ENCODE assay signal across 8 mouse cellular contexts in the genomic region with DNA sequence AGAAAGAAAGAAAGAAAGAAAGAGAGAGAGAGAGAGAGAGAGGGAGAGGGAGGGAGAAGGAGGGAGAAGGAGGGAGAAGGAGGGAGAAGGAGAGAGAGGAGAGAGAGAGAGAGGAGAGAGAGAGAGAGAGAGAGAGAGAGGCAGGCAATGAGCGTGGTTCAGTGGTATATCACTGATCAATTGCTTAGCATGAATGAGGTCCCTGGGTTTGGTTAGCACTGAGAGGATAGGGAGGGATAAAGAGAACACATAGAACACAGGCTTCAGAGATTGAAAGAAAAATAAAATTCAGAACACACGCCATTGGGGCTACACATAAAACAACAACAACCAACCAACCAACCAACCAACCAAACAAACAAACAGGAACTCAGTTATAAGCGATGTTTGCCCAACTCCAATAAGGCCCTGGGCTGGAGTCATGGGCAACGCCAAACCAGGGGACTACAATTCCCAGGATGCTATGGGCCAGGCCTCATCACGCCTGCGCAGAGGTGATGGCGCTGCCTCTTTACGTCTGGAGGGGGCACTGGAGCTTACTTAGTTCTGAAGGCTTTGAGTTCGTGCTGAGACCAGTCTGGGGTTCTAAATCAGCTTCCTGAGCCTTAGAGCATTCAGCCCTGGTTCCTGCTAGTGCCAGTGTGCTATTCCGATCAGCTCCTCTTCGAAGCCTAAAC. TPM values are rescaled to one million over a fixed set of nuclear protein-coding genes. Genes with fewer than 3 reads are reported as not detected.
DNase-seq lines count a peak whose midpoint lies in the region; ATAC-seq and TF ChIP-seq lines count a peak whose summit lies in the region.

No protein-coding gene starts in this region.

- peak; percentile 55 for TF ChIP-seq POLR2A in ES-Bruce4 (IDR thresholded peaks at IDR 0.05; ENCODE audit: insufficient read depth, low read length)
- TF ChIP-seq POLR2A in testis, adult 2 months (IDR thresholded peaks at IDR 0.05; ENCODE audit: control insufficient read depth, low read depth, low read length): peak; percentile 40; the same call in 1 of the 2 replicates

- H3K27me3 ChIP-seq in ES-Bruce4 (ENCODE audit: control insufficient read depth, insufficient read depth, low read length, poor library complexity, severe bottlenecking): no peaks in the 10 kb centered on the region
- no peaks in the 10 kb centered on the region for H3K27me3 ChIP-seq in forebrain, embryonic 14.5 days (replicated peaks; ENCODE audit: control insufficient read depth, insufficient read depth, low read length)
- no peaks in the 10 kb centered on the region for H3K27me3 ChIP-seq in liver, postnatal 0 days (ENCODE audit: insufficient read depth, low read length)
- no peaks in the 10 kb centered on the region for H3K27me3 ChIP-seq in neural tube, embryonic 14.5 days (ENCODE audit: control insufficient read depth, insufficient read depth, low read length)
- H3K27me3 ChIP-seq in testis, adult 2 months (ENCODE audit: control insufficient read depth, insufficient read depth, low read length): no peaks in the 10 kb centered on the region

- TF ChIP-seq EP300 in ES-Bruce4 (IDR thresholded peaks at IDR 0.05; ENCODE audit: insufficient read depth, low read depth, low read length): no peak
- TF ChIP-seq EP300 in liver, postnatal 0 days (IDR thresholded peaks at IDR 0.05; ENCODE audit: low read depth): no peak

- no peaks in the 10 kb centered on the region for H3K4me1 ChIP-seq in ES-Bruce4 (ENCODE audit: control insufficient read depth, insufficient read depth, low read length)
- H3K4me1 ChIP-seq in forebrain, embryonic 14.5 days (ENCODE audit: control insufficient read depth, insufficient read depth, low read length): no peaks in the 10 kb centered on the region
- H3K4me1 ChIP-seq in liver, postnatal 0 days (ENCODE audit: insufficient read depth): peaks cover 10% of the 10 kb centered on the region
- no peaks in the 10 kb centered on the region for H3K4me1 ChIP-seq in neural tube, embryonic 14.5 days (ENCODE audit: control insufficient read depth, insufficient read depth, low read length)
- H3K4me1 ChIP-seq in testis, adult 2 months (ENCODE audit: control insufficient read depth, insufficient read depth, low read length): peaks cover 15% of the 10 kb centered on the region

- peak overlapping the region; percentile 74 for H3K4me3 ChIP-seq in ES-Bruce4 (ENCODE audit: low read depth, low read length)
- peak overlapping the region; percentile 20 for H3K4me3 ChIP-seq in forebrain, embryonic 14.5 days (ENCODE audit: low read depth, low read length)
- H3K4me3 ChIP-seq in liver, postnatal 0 days (ENCODE audit: low read depth, low read length): peak overlapping the region; percentile 46
- peak overlapping the region; percentile 16; the same call in 1 of the 2 replicates for H3K4me3 ChIP-seq in neural tube, embryonic 14.5 days (ENCODE audit: low read depth, low read length)
- H3K4me3 ChIP-seq in testis, adult 2 months (ENCODE audit: control insufficient read depth, low read depth, low read length): peak overlapping the region; percentile 86

- peak overlapping the region; percentile 44 for H3K4me2 ChIP-seq in forebrain, embryonic 14.5 days (ENCODE audit: low read length)
- peak overlapping the region; percentile 82 for H3K4me2 ChIP-seq in liver, postnatal 0 days (ENCODE audit: low read depth, low read length)
- peak overlapping the region; percentile 33 for H3K4me2 ChIP-seq in neural tube, embryonic 14.5 days (ENCODE audit: low read depth, low read length)

- 0 out of 2 replicates have a peak overlapping the region, but pooled peaks have one; percentile 15 for H3K27ac ChIP-seq in ES-Bruce4 (ENCODE audit: insufficient read depth, low read length)
- H3K27ac ChIP-seq in forebrain, embryonic 14.5 days (ENCODE audit: low read depth, low read length): no peak overlapping the region
- H3K27ac ChIP-seq in liver, postnatal 0 days (ENCODE audit: low read depth): peak overlapping the region; percentile 69
- H3K27ac ChIP-seq in neural tube, embryonic 14.5 days (ENCODE audit: low read depth, low read length): no peak overlapping the region
- peak overlapping the region; percentile 81 for H3K27ac ChIP-seq in testis, adult 2 months (ENCODE audit: control insufficient read depth, insufficient read depth, low read depth, low read length)

- H3K9ac ChIP-seq in ES-Bruce4 (ENCODE audit: low read depth, poor library complexity, severe bottlenecking): no peak overlapping the region
- H3K9ac ChIP-seq in forebrain, embryonic 14.5 days (ENCODE audit: low read length): peak overlapping the region; percentile 41; the same call in 1 of the 2 replicates
- peak overlapping the region; percentile 59 for H3K9ac ChIP-seq in liver, postnatal 0 days (replicated peaks)
- no peak overlapping the region for H3K9ac ChIP-seq in neural tube, embryonic 14.5 days (replicated peaks; ENCODE audit: low read depth, low read length)

- peak; percentile 82 for DNase-seq in cerebellum, adult 11 months
- peak; percentile 95 for DNase-seq in forebrain, embryonic 14.5 days (ENCODE audit: low spot score)
- DNase-seq in heart, postnatal 14 days: peak; percentile 86 to 88
- DNase-seq in layer of hippocampus, adult 11-12 months (ENCODE audit: low spot score): peak; percentile 90
- peak; percentile 88 for DNase-seq in liver, postnatal 0 days

- intact Hi-C loops in heart, postnatal 14 days (cut with DNase I): loop anchor here (2.0 kb wide), 1 partner anchor 35 kb away; no protein-coding TSS in a partner anchor

- no peaks in the 10 kb centered on the region for H3K9me3 ChIP-seq in ES-Bruce4 (replicated peaks; ENCODE audit: control insufficient read depth, insufficient read depth, low read length, poor library complexity, severe bottlenecking)
- no peaks in the 10 kb centered on the region for H3K9me3 ChIP-seq in forebrain, embryonic 14.5 days (replicated peaks; ENCODE audit: control insufficient read depth, low read length)
- H3K9me3 ChIP-seq in liver, postnatal 0 days (ENCODE audit: low read length): no peaks in the 10 kb centered on the region
- no peaks in the 10 kb centered on the region for H3K9me3 ChIP-seq in neural tube, embryonic 14.5 days (ENCODE audit: control insufficient read depth, low read length)

- WGBS in forebrain, embryonic 14.5 days: 21% methylated on average over 11 of the region's 11 CpGs
- WGBS in liver, postnatal 0 days (ENCODE audit: insufficient replicate concordance): 17% methylated on average over 11 of the region's 11 CpGs
- 16% methylated on average over 11 of the region's 11 CpGs for WGBS in neural tube, embryonic 14.5 days

- H3K36me3 ChIP-seq in ES-Bruce4 (ENCODE audit: control insufficient read depth, insufficient read depth, low read length, poor library complexity, severe bottlenecking): no peaks in the 10 kb centered on the region
- no peaks in the 10 kb centered on the region for H3K36me3 ChIP-seq in forebrain, embryonic 14.5 days (ENCODE audit: control insufficient read depth, insufficient read depth, low read length)
- no peaks in the 10 kb centered on the region for H3K36me3 ChIP-seq in liver, postnatal 0 days (replicated peaks; ENCODE audit: insufficient read depth, low read length)
- H3K36me3 ChIP-seq in neural tube, embryonic 14.5 days (ENCODE audit: control insufficient read depth, insufficient read depth, low read length): no peaks in the 10 kb centered on the region
- no peaks in the 10 kb centered on the region for H3K36me3 ChIP-seq in testis, adult 2 months (ENCODE audit: control insufficient read depth, insufficient read depth, low read length)

- TF ChIP-seq CTCF in ES-Bruce4 (IDR thresholded peaks at IDR 0.05; ENCODE audit: low read depth, low read length): peak; percentile 43
- TF ChIP-seq CTCF in liver, postnatal 0 days (IDR thresholded peaks at IDR 0.05; ENCODE audit: low read depth): peak; percentile 76
- peak; percentile 37; the same call in 1 of the 2 replicates for TF ChIP-seq CTCF in testis, adult 2 months (IDR thresholded peaks at IDR 0.05; ENCODE audit: control insufficient read depth, insufficient read depth, insufficient replicate concordance, low read depth, low read length)

- ATAC-seq in forebrain, embryonic 14.5 days: peak; percentile 98
- ATAC-seq in liver, postnatal 0 days: peak; percentile 94
- peak; percentile 96 for ATAC-seq in neural tube, embryonic 14.5 days (ENCODE audit: low read depth)

RNA-seq across cellular contexts. Expression of a gene that starts 5.5 kb away (rescaled TPM):
- polyA plus RNA-seq in ES-Bruce4 (2011; ENCODE audit: insufficient read depth, insufficient read length, low read depth, missing spikeins): not detected in 2 replicates
- polyA plus RNA-seq in forebrain, embryonic 14.5 days (2014; fragmentation: Nextera tagmentation; extraction: Ambion mirVana): not detected in 2 replicates
- total RNA-seq in heart, postnatal 14 days (2021): 1 to 10 TPM in 1 of 2 experiments, not detected in 1; 1.4 TPM
- 0.53 and 0.94 TPM in 2 replicates for polyA plus RNA-seq in liver, postnatal 0 days (2015; fragmentation: Nextera tagmentation; extraction: Ambion mirVana)
- polyA plus RNA-seq in neural tube, embryonic 14.5 days (2014; fragmentation: Nextera tagmentation; extraction: Ambion mirVana): not detected in 2 replicates
- polyA plus RNA-seq in testis, adult 2 months (2012; rRNA removed): not detected in 2 replicates

RNA-seq across cellular contexts. Expression of a gene that starts 14.7 kb away (rescaled TPM):
- polyA plus RNA-seq in ES-Bruce4 (2011; ENCODE audit: insufficient read depth, insufficient read length, low read depth, missing spikeins): 16.5 and 17.8 TPM in 2 replicates
- polyA plus RNA-seq in forebrain, embryonic 14.5 days (2014; fragmentation: Nextera tagmentation; extraction: Ambion mirVana): 68.7 and 69.1 TPM in 2 replicates
- 10 to 100 TPM; 25.9 to 27.1 TPM for total RNA-seq in heart, postnatal 14 days (2021)
- 41.1 and 46.0 TPM in 2 replicates for polyA plus RNA-seq in liver, postnatal 0 days (2015; fragmentation: Nextera tagmentation; extraction: Ambion mirVana)
- 81.4 and 87.2 TPM in 2 replicates for polyA plus RNA-seq in neural tube, embryonic 14.5 days (2014; fragmentation: Nextera tagmentation; extraction: Ambion mirVana)
- polyA plus RNA-seq in testis, adult 2 months (2012; rRNA removed): 33.5 and 46.6 TPM in 2 replicates

RNA-seq across cellular contexts. Expression of a gene that starts 21.5 kb away (rescaled TPM):
- polyA plus RNA-seq in ES-Bruce4 (2011; ENCODE audit: insufficient read depth, insufficient read length, low read depth, missing spikeins): 33.1 and 40.8 TPM in 2 replicates
- polyA plus RNA-seq in forebrain, embryonic 14.5 days (2014; fragmentation: Nextera tagmentation; extraction: Ambion mirVana): 14.0 and 15.9 TPM in 2 replicates
- 1 to 10 TPM; 1.6 to 2.8 TPM for total RNA-seq in heart, postnatal 14 days (2021)
- 14.2 and 15.2 TPM in 2 replicates for polyA plus RNA-seq in liver, postnatal 0 days (2015; fragmentation: Nextera tagmentation; extraction: Ambion mirVana)
- polyA plus RNA-seq in neural tube, embryonic 14.5 days (2014; fragmentation: Nextera tagmentation; extraction: Ambion mirVana): 3.6 and 6.2 TPM in 2 replicates
- polyA plus RNA-seq in testis, adult 2 months (2012; rRNA removed): 26.6 and 27.3 TPM in 2 replicates

RNA-seq across cellular contexts. Expression of a gene that starts 23.6 kb away (rescaled TPM):
- polyA plus RNA-seq in ES-Bruce4 (2011; ENCODE audit: insufficient read depth, insufficient read length, low read depth, missing spikeins): not detected in 2 replicates
- 6.7 and 8.8 TPM in 2 replicates for polyA plus RNA-seq in forebrain, embryonic 14.5 days (2014; fragmentation: Nextera tagmentation; extraction: Ambion mirVana)
- under 1 TPM; 0.59 to 0.88 TPM for total RNA-seq in heart, postnatal 14 days (2021)
- polyA plus RNA-seq in liver, postnatal 0 days (2015; fragmentation: Nextera tagmentation; extraction: Ambion mirVana): 9.9 and 10.4 TPM in 2 replicates
- 6.6 and 7.4 TPM in 2 replicates for polyA plus RNA-seq in neural tube, embryonic 14.5 days (2014; fragmentation: Nextera tagmentation; extraction: Ambion mirVana)
- 0.34 and 0.63 TPM in 2 replicates for polyA plus RNA-seq in testis, adult 2 months (2012; rRNA removed)

RNA-seq across cellular contexts. Expression of a gene that starts 28.8 kb away (rescaled TPM):
- 0.61 and 0.75 TPM in 2 replicates for polyA plus RNA-seq in ES-Bruce4 (2011; ENCODE audit: insufficient read depth, insufficient read length, low read depth, missing spikeins)
- polyA plus RNA-seq in forebrain, embryonic 14.5 days (2014; fragmentation: Nextera tagmentation; extraction: Ambion mirVana): 0.22 TPM in 1 of 2 replicates, not detected in the other
- total RNA-seq in heart, postnatal 14 days (2021): under 1 TPM; 0.17 TPM
- polyA plus RNA-seq in liver, postnatal 0 days (2015; fragmentation: Nextera tagmentation; extraction: Ambion mirVana): 0.95 and 1.1 TPM in 2 replicates
- not detected in 2 replicates for polyA plus RNA-seq in neural tube, embryonic 14.5 days (2014; fragmentation: Nextera tagmentation; extraction: Ambion mirVana)
- 0.07 and 0.38 TPM in 2 replicates for polyA plus RNA-seq in testis, adult 2 months (2012; rRNA removed)

Comparison
In these comparisons a context has a peak if more than half of its experiments do, and no peak if none do; other contexts are left out.
1. H3K27ac ChIP-seq: peak in ES-Bruce4 (single experiment), liver, postnatal 0 days (single experiment) and testis, adult 2 months (single experiment); none in forebrain, embryonic 14.5 days (single experiment) and neural tube, embryonic 14.5 days (single experiment).
2. H3K4me3 ChIP-seq: peak in every context shown above with its lines; median percentile 86 in testis, adult 2 months; 74 in ES-Bruce4; 46 in liver, postnatal 0 days; 20 in forebrain, embryonic 14.5 days; 16 in neural tube, embryonic 14.5 days.
3. H3K9ac ChIP-seq: peak in forebrain, embryonic 14.5 days (single experiment) and liver, postnatal 0 days (single experiment); none in ES-Bruce4 (single experiment) and neural tube, embryonic 14.5 days (single experiment).
4. Peak in every context shown above with its lines, with median percentiles within 50 percentile points of each other: CTCF ChIP-seq, DNase-seq, ATAC-seq and H3K4me2 ChIP-seq.